Mouse (Mus musculus) lung, postnatal 0 days (tissue): Measurements from ENCODE around the gene Itgb6. TPM values are rescaled to one million over a fixed set of nuclear protein-coding genes. Genes with fewer than 3 reads are reported as not detected.
A peak's percentile ranks its signal among the peaks of the same experiment; 100 is the strongest.

Source experiments
- ATAC-seq: fragments of 200-750 bp; cut with Nextera tagmentation; 2 replicates; pipeline ENCODE4 v1.8.0; 2017; ENCODE audit warnings: moderate library complexity
- DNase-seq: peaks from one replicate; pipeline ENCODE4 v3.0.0-alpha.2; 2016; ENCODE audit warnings: low spot score
- H3K27ac ChIP-seq: fragments of 300-500 bp; sonication (generic); 2 replicates; pipeline ENCODE4 v1.5.1; 2014; ENCODE audit warnings: antibody characterized with exemption, mild to moderate bottlenecking, low read length, mixed read lengths
- H3K27me3 ChIP-seq: fragments of 300-500 bp; sonication (generic); replicated peaks from 2 replicates; pipeline ENCODE4 v1.6.1; 2014; ENCODE audit warnings: low read length, mixed read lengths; ENCODE audit not compliant: insufficient read depth
- H3K36me3 ChIP-seq: fragments of 300-500 bp; sonication (generic); 2 replicates; pipeline ENCODE4 v1.6.1; 2014; ENCODE audit warnings: low read length, mixed read lengths; ENCODE audit not compliant: insufficient read depth
- H3K4me1 ChIP-seq: fragments of 300-500 bp; sonication (generic); 2 replicates; pipeline ENCODE4 v1.6.1; 2014; ENCODE audit warnings: antibody characterized with exemption, low read depth, low read length, mixed read lengths; ENCODE audit not compliant: insufficient read depth
- H3K4me2 ChIP-seq: fragments of 300-500 bp; sonication (generic); replicated peaks from 2 replicates; pipeline ENCODE4 v1.6.1; 2014; ENCODE audit warnings: low read depth, mild to moderate bottlenecking, low read length, moderate library complexity, mixed read lengths
- H3K4me3 ChIP-seq: fragments of 300-500 bp; sonication (generic); 2 replicates; pipeline ENCODE4 v1.5.1; 2014; ENCODE audit warnings: low read depth, low read length
- H3K9ac ChIP-seq: fragments of 300-500 bp; sonication (generic); replicated peaks from 2 replicates; pipeline ENCODE4 v1.6.1; 2014; ENCODE audit warnings: low read depth, mild to moderate bottlenecking
- H3K9me3 ChIP-seq: fragments of 300-500 bp; sonication (generic); 2 replicates; pipeline ENCODE4 v1.6.1; 2016; ENCODE audit warnings: low read length, mixed read lengths
- CTCF ChIP-seq: IDR thresholded peaks from 2 replicates; pipeline ENCODE4 v1.5.1; 2016; ENCODE audit warnings: antibody characterized with exemption, mild to moderate bottlenecking
- EP300 ChIP-seq: IDR thresholded peaks from 2 replicates; pipeline ENCODE4 v1.6.1; 2016; ENCODE audit warnings: antibody characterized with exemption, mild to moderate bottlenecking, control low read depth
- WGBS: fragments of 180-500 bp; shearing (Covaris S2); extraction: QIAGEN DNeasy Blood & Tissue Kit; methylation state at CpG from one replicate; pipeline ENCODE4 v1.1.7; 2014; 5-methylcytosine and 5-hydroxymethylcytosine counted together
- polyA plus RNA-seq: library from polyadenylated mRNA; unstranded; fragments of >200 nt; fragmentation: Nextera tagmentation; extraction: Ambion mirVana; gene quantifications from 2 replicates; pipeline ENCODE4 v1.2.1, GENCODE M21; 2015

The Itgb6 gene
- 19.2 and 22.4 TPM in 2 replicates for polyA plus RNA-seq

- no peak within 1 kb of the TSS for H3K27ac ChIP-seq
- no peak within 1 kb of the TSS for H3K9ac ChIP-seq
- WGBS = 60% methylated on average over 14 of the region's 14 CpGs
Measured at GRCm38 (mm10) chr2:60722514-60722913, at the start of gene Itgb6. Gene Itgb6, minus strand, starts transcription at chr2:60722643.

GRCm38 (mm10) chr2:60766420-60766819 lies 44.0 kb upstream of the Itgb6 start:
- Histone ChIP-seq H3K4me2 (no peak overlapping the region), H3K27ac (no peak overlapping the region), H3K9me3 (no peaks in the 10 kb centered on the region), H3K9ac (no peak overlapping the region), H3K36me3 (peaks cover 24% of the 10 kb centered on the region), H3K4me1 (no peaks in the 10 kb centered on the region), H3K4me3 (no peak overlapping the region), H3K27me3 (no peaks in the 10 kb centered on the region)
- ATAC-seq (peak; percentile 20; the same call in 1 of the 2 replicates), DNase-seq (no peak)
- 49% methylated on average over 8 of the region's 8 CpGs for WGBS
- no peak for TF ChIP-seq EP300
- no peak for TF ChIP-seq CTCF

More at GRCm38 (mm10) chr2:60722514-60722913, at the start of gene Itgb6:
- H3K4me2 ChIP-seq = no peak within 1 kb of the TSS
- ATAC-seq (no peak), DNase-seq (no peak)
- H3K36me3 ChIP-seq = no peaks in the 10 kb centered on the region
- H3K9me3 ChIP-seq = no peaks in the 10 kb centered on the region
- H3K4me3 ChIP-seq = no peak within 1 kb of the TSS
- H3K4me1 ChIP-seq = no peaks in the 10 kb centered on the region; the same call in 1 of the 2 replicates
- no peak for TF ChIP-seq CTCF
- TF ChIP-seq EP300 = no peak
- no peaks in the 10 kb centered on the region for H3K27me3 ChIP-seq

GRCm38 (mm10) chr2:60756218-60756617 lies 33.8 kb upstream of the Itgb6 start:
- peaks cover 26% of the 10 kb centered on the region for H3K36me3 ChIP-seq

GRCm38 (mm10) chr2:60755101-60755500 lies 32.7 kb upstream of the Itgb6 start:
- 89% methylated on average over 7 of the region's 7 CpGs for WGBS
- H3K4me3 ChIP-seq = no peak overlapping the region
- ATAC-seq (peak; percentile 28), DNase-seq (peak; percentile 38)
- no peaks in the 10 kb centered on the region for H3K4me1 ChIP-seq
- no peak for TF ChIP-seq CTCF
- TF ChIP-seq EP300 = no peak
- no peaks in the 10 kb centered on the region for H3K9me3 ChIP-seq
- no peak overlapping the region for H3K27ac ChIP-seq
- no peak overlapping the region for H3K9ac ChIP-seq
- H3K36me3 ChIP-seq = peaks cover 25% of the 10 kb centered on the region
- no peaks in the 10 kb centered on the region for H3K27me3 ChIP-seq
- no peak overlapping the region for H3K4me2 ChIP-seq

More at GRCm38 (mm10) chr2:60756218-60756617, 33.8 kb upstream of the Itgb6 start:
- no peak overlapping the region for H3K27ac ChIP-seq
- DNase-seq = no peak
- no peak for TF ChIP-seq EP300
- no peak for TF ChIP-seq CTCF
- H3K9ac ChIP-seq = no peak overlapping the region
- no peak for ATAC-seq
- H3K4me1 ChIP-seq = no peaks in the 10 kb centered on the region
- H3K4me2 ChIP-seq = no peak overlapping the region
- no peak overlapping the region for H3K4me3 ChIP-seq
- H3K9me3 ChIP-seq = no peaks in the 10 kb centered on the region
- no peaks in the 10 kb centered on the region for H3K27me3 ChIP-seq
- 86% methylated on average over 9 of the region's 9 CpGs for WGBS

GRCm38 (mm10) chr2:60751274-60751673 lies 28.8 kb upstream of the Itgb6 start:
- H3K27ac ChIP-seq = no peak overlapping the region
- no peaks in the 10 kb centered on the region for H3K9me3 ChIP-seq
- no peak for TF ChIP-seq EP300
- TF ChIP-seq CTCF = no peak
- H3K9ac ChIP-seq = no peak overlapping the region
- ATAC-seq = no peak
- WGBS = 92% methylated on average over 9 of the region's 9 CpGs
- no peaks in the 10 kb centered on the region for H3K4me1 ChIP-seq
- no peak for DNase-seq
- no peaks in the 10 kb centered on the region for H3K27me3 ChIP-seq
- H3K4me2 ChIP-seq = no peak overlapping the region
- H3K4me3 ChIP-seq = no peak overlapping the region
- peaks cover 10% of the 10 kb centered on the region; the same call in 1 of the 2 replicates for H3K36me3 ChIP-seq

GRCm38 (mm10) chr2:60750591-60750990 lies 28.1 kb upstream of the Itgb6 start:
- 93% methylated on average over 3 of the region's 3 CpGs for WGBS
- H3K27me3 ChIP-seq = no peaks in the 10 kb centered on the region
- no peak for ATAC-seq
- H3K27ac ChIP-seq = no peak overlapping the region
- no peak overlapping the region for H3K9ac ChIP-seq
- peaks cover 4% of the 10 kb centered on the region; the same call in 1 of the 2 replicates for H3K36me3 ChIP-seq
- no peaks in the 10 kb centered on the region for H3K4me1 ChIP-seq
- H3K9me3 ChIP-seq = no peaks in the 10 kb centered on the region
- H3K4me2 ChIP-seq = no peak overlapping the region
- no peak overlapping the region for H3K4me3 ChIP-seq
- TF ChIP-seq EP300 (no peak), CTCF (no peak)
- DNase-seq = no peak

GRCm38 (mm10) chr2:60748585-60748984 lies 26.1 kb upstream of the Itgb6 start:
- peaks cover 4% of the 10 kb centered on the region; the same call in 1 of the 2 replicates for H3K36me3 ChIP-seq
- ATAC-seq (no peak), DNase-seq (peak; percentile 28)
- no peak overlapping the region for H3K27ac ChIP-seq
- H3K4me1 ChIP-seq = no peaks in the 10 kb centered on the region
- no peaks in the 10 kb centered on the region for H3K9me3 ChIP-seq
- no peak overlapping the region for H3K4me2 ChIP-seq
- no peak overlapping the region for H3K4me3 ChIP-seq
- no peak overlapping the region for H3K9ac ChIP-seq
- peak; percentile 60 for TF ChIP-seq CTCF
- TF ChIP-seq EP300 = no peak
- no peaks in the 10 kb centered on the region for H3K27me3 ChIP-seq
- 64% methylated on average over 1 of the region's 1 CpGs for WGBS
